Mouse (Mus musculus) thymus, adult 2 months (tissue): ENCODE measurements around the gene Gls2. TPM values are rescaled to one million over a fixed set of nuclear protein-coding genes. Genes with fewer than 3 reads are reported as not detected.
A peak's percentile ranks its signal among the peaks of the same experiment; 100 is the strongest.
"Not testable (repeated sequence)": the region's sequence is repeated elsewhere in the genome, so short reads cannot be mapped to it uniquely, and the experiment has no call there.

Experiments
- DNase-seq: peaks from one replicate; pipeline ENCODE4 v3.0.0; 2021
- H3K27ac ChIP-seq: fragments of 200-500 bp; 2 replicates; pipeline ENCODE4 v1.5.1; 2012; ENCODE audit warnings: low read length, control low read depth; ENCODE audit not compliant: control insufficient read depth, insufficient read depth
- H3K27me3 ChIP-seq: fragments of 200-500 bp; 2 replicates; pipeline ENCODE4 v1.6.1; 2012; ENCODE audit warnings: mild to moderate bottlenecking, low read length, moderate library complexity, mixed read lengths; ENCODE audit not compliant: control insufficient read depth, insufficient read depth
- H3K36me3 ChIP-seq: fragments of 200-500 bp; 2 replicates; pipeline ENCODE4 v1.6.1; 2012; ENCODE audit warnings: mild to moderate bottlenecking, low read length, moderate library complexity; ENCODE audit not compliant: control insufficient read depth, insufficient read depth
- H3K4me1 ChIP-seq: fragments of 200-500 bp; replicated peaks from 2 replicates; pipeline ENCODE4 v1.6.1; 2012; ENCODE audit warnings: low read length; ENCODE audit not compliant: control insufficient read depth, insufficient read depth
- H3K4me3 ChIP-seq: fragments of 200-500 bp; 2 replicates; pipeline ENCODE4 v1.5.1; 2012; ENCODE audit warnings: mild to moderate bottlenecking, low read length, control low read depth, moderate library complexity; ENCODE audit not compliant: control insufficient read depth, insufficient read depth
- CTCF ChIP-seq: fragments of 200-500 bp; IDR thresholded peaks from 2 replicates; pipeline ENCODE4 v1.5.1; 2012; ENCODE audit warnings: mild to moderate bottlenecking, control low read depth, low read length, moderate library complexity, borderline replicate concordance; ENCODE audit not compliant: control insufficient read depth, poor library complexity, insufficient read depth; ENCODE audit errors: extremely low read depth
- POLR2A ChIP-seq: fragments of 200-500 bp; IDR thresholded peaks from 2 replicates; pipeline ENCODE4 v1.6.1; 2012; ENCODE audit warnings: mild to moderate bottlenecking, low read length, control low read depth, moderate library complexity; ENCODE audit not compliant: control insufficient read depth, poor library complexity, insufficient read depth; ENCODE audit errors: extremely low read depth
- WGBS: fragments of 180-500 bp; shearing (Covaris S2); methylation state at CpG from one replicate; pipeline ENCODE4 v1.1.7; 2018; 5-methylcytosine and 5-hydroxymethylcytosine counted together
- polyA plus RNA-seq: library from polyadenylated mRNA; depleted of rRNA; stranded (reverse); fragments of >200 nt; gene quantifications from 2 replicates; pipeline ENCODE4 v1.2.3, GENCODE M21; 2012; rRNA removed

Gene Gls2
- 1.2 and 6.6 TPM in 2 replicates for polyA plus RNA-seq

- H3K4me1 ChIP-seq = peaks cover 11% of the 10 kb centered on the region
- WGBS = under 1% methylated on average over 46 of the region's 46 CpGs
- no peak within 1 kb of the TSS for H3K27ac ChIP-seq
- DNase-seq = peak; percentile 94
- H3K36me3 ChIP-seq = no peaks in the 10 kb centered on the region
- peak within 1 kb of the TSS; percentile 59 for H3K4me3 ChIP-seq
- TF ChIP-seq POLR2A (peak; percentile 39; the same call in 1 of the 2 replicates), CTCF (0 out of 2 replicates have a peak, but pooled peaks have one; percentile 22)
- no peaks in the 10 kb centered on the region; the same call in 1 of the 2 replicates for H3K27me3 ChIP-seq
Measured at GRCm38 (mm10) chr10:128194024-128194550, at the start of gene Gls2. Gls2 (plus strand) TSS chr10:128194457.

GRCm38 (mm10) chr10:128144961-128145360 lies 49.3 kb upstream of the Gls2 start:
- no peak for DNase-seq
- H3K27ac ChIP-seq = no peak overlapping the region
- WGBS = 91% methylated on average over 2 of the region's 2 CpGs
- H3K4me3 ChIP-seq = no peak overlapping the region
- no peaks in the 10 kb centered on the region for H3K27me3 ChIP-seq
- H3K36me3 ChIP-seq = no peaks in the 10 kb centered on the region
- no peak for TF ChIP-seq CTCF
- no peak for TF ChIP-seq POLR2A
- H3K4me1 ChIP-seq = no peaks in the 10 kb centered on the region; the same call in 1 of the 2 replicates

- Histone ChIP-seq H3K4me1 (no peaks in the 10 kb centered on the region; the same call in 1 of the 2 replicates), H3K27me3 (no peaks in the 10 kb centered on the region), H3K36me3 (no peaks in the 10 kb centered on the region), H3K4me3 (no peak overlapping the region), H3K27ac (no peak overlapping the region)
- TF ChIP-seq POLR2A (no peak), CTCF (no peak)
- WGBS = 94% methylated on average over 5 of the region's 5 CpGs
- no peak for DNase-seq
Measured at GRCm38 (mm10) chr10:128148789-128149365, 45.4 kb upstream of the Gls2 start.

GRCm38 (mm10) chr10:128149592-128149991 lies 44.7 kb upstream of the Gls2 start:
- H3K4me3 ChIP-seq = no peak overlapping the region
- H3K27ac ChIP-seq = no peak overlapping the region
- H3K27me3 ChIP-seq = no peaks in the 10 kb centered on the region
- DNase-seq = peak; percentile 21
- 18% methylated on average over 5 of the region's 5 CpGs for WGBS
- TF ChIP-seq POLR2A (no peak), CTCF (no peak)
- no peaks in the 10 kb centered on the region; the same call in 1 of the 2 replicates for H3K4me1 ChIP-seq
- H3K36me3 ChIP-seq = no peaks in the 10 kb centered on the region

- Histone ChIP-seq H3K36me3 (no peaks in the 10 kb centered on the region), H3K27me3 (no peaks in the 10 kb centered on the region), H3K27ac (no peak overlapping the region), H3K4me1 (no peaks in the 10 kb centered on the region; the same call in 1 of the 2 replicates), H3K4me3 (no peak overlapping the region)
- no peak for TF ChIP-seq POLR2A
- no peak for TF ChIP-seq CTCF
- 93% methylated on average over 14 of the region's 14 CpGs for WGBS
- no peak for DNase-seq
Measured at GRCm38 (mm10) chr10:128150941-128151340, 43.3 kb upstream of the Gls2 start.

GRCm38 (mm10) chr10:128153978-128154377 lies 40.3 kb upstream of the Gls2 start:
- Histone ChIP-seq H3K4me1 (no peaks in the 10 kb centered on the region; the same call in 1 of the 2 replicates), H3K36me3 (no peaks in the 10 kb centered on the region), H3K27ac (no peak overlapping the region), H3K27me3 (no peaks in the 10 kb centered on the region), H3K4me3 (no peak overlapping the region)
- no peak for DNase-seq
- no peak for TF ChIP-seq CTCF
- TF ChIP-seq POLR2A = no peak
- WGBS = 88% methylated on average over 3 of the region's 3 CpGs

GRCm38 (mm10) chr10:128165726-128166125 lies 28.5 kb upstream of the Gls2 start:
- not testable (repeated sequence) for H3K27ac ChIP-seq, H3K36me3 ChIP-seq, H3K4me3 ChIP-seq, H3K27me3 ChIP-seq, DNase-seq, H3K4me1 ChIP-seq
- WGBS = 97% methylated on average over 3 of the region's 3 CpGs
